Mouse (Mus musculus) MEL-GATA-1-ER (cell line): ENCODE results near the gene Krtap17-1.

Experiments used
- DNase-seq: peaks from one replicate; pipeline ENCODE4 v3.0.0-alpha.2; 2012; ENCODE audit warnings: low read depth; ENCODE audit errors: extremely low read depth

Krtap17-1 gene

GRCm38 (mm10) chr11:99965961-99966360 is 27.8 kb downstream of the Krtap17-1 start:
- DNase-seq: no peak

GRCm38 (mm10) chr11:99964213-99964612 is 29.6 kb downstream of the Krtap17-1 start:
- DNase-seq: no peak

- no peak for DNase-seq
These were observed 45.6 kb downstream of the Krtap17-1 start, which contains the start of gene Krtap9-5 for GRCm38 (mm10) chr11:99948175-99948574. TSS of gene Krtap9-5 (plus strand) at chr11:99948475.
